Mouse (Mus musculus): ENCODE measurements around the gene Tmem268.

DNA sequence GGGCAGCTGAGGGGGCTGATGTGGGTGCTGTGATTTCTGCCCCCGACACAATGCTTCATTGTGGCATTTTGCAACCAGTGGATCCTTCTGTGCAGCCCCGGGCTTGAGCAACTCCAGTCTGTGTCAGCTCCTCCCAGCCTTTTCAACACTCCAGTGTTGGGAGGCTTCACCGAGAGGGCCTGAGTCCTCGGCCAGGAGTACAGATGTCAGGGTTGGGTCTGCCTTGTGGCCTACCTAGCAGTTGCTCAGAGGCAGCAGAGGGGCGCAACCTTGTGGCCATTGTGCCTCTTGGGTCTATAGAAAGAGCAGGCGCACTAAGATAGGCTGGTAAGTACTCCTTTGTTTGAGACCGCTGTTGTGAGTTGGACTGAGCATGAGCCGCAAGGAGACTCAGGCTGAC lies 1.5 kb downstream of the Tmem268 start:
- TF ChIP-seq EP300 (IDR thresholded peaks at IDR 0.05) (no peak), CTCF (IDR thresholded peaks at IDR 0.05) (peak; percentile 58)

Data from lung, postnatal 0 days (tissue).